Mouse (Mus musculus) midbrain, postnatal 0 days (tissue): ENCODE data around the gene C1qtnf4. TPM values are rescaled to one million over a fixed set of nuclear protein-coding genes. Genes with fewer than 3 reads are reported as not detected.

Experiments
- ATAC-seq: fragments of 200-750 bp; cut with Nextera tagmentation; 2 replicates; pipeline ENCODE4 v1.8.0; 2017; ENCODE audit warnings: moderate number of reproducible peaks, mild to moderate bottlenecking, moderate TSS enrichment, moderate library complexity; ENCODE audit not compliant: low FRiP score
- DNase-seq: peaks from one replicate; pipeline ENCODE4 v3.0.0-alpha.2; 2015; ENCODE audit warnings: low spot score
- H3K27ac ChIP-seq: fragments of 300-500 bp; sonication (generic); 2 replicates; pipeline ENCODE4 v1.5.1; 2014; ENCODE audit warnings: low read depth, mild to moderate bottlenecking, low read length, mixed read lengths
- H3K27me3 ChIP-seq: fragments of 300-500 bp; sonication (generic); 2 replicates; pipeline ENCODE4 v1.6.1; 2014; ENCODE audit warnings: low read length, control low read depth, mixed read lengths; ENCODE audit not compliant: insufficient read depth
- H3K36me3 ChIP-seq: fragments of 300-500 bp; sonication (generic); 2 replicates; pipeline ENCODE4 v1.6.1; 2014; ENCODE audit warnings: low read length, control low read depth, mixed read lengths; ENCODE audit not compliant: insufficient read depth
- H3K4me1 ChIP-seq: fragments of 300-500 bp; sonication (generic); 2 replicates; pipeline ENCODE4 v1.6.1; 2014; ENCODE audit warnings: mild to moderate bottlenecking, control low read depth, antibody characterized with exemption, low read length, mixed read lengths; ENCODE audit not compliant: insufficient read depth
- H3K4me2 ChIP-seq: fragments of 300-500 bp; sonication (generic); 2 replicates; pipeline ENCODE4 v1.6.1; 2014; ENCODE audit warnings: low read depth, mild to moderate bottlenecking, low read length, mixed read lengths; ENCODE audit not compliant: poor library complexity, severe bottlenecking
- H3K4me3 ChIP-seq: fragments of 300-500 bp; sonication (generic); 2 replicates; pipeline ENCODE4 v1.5.1; 2014; ENCODE audit warnings: low read depth, mild to moderate bottlenecking, low read length, moderate library complexity
- H3K9ac ChIP-seq: fragments of 300-500 bp; sonication (generic); replicated peaks from 2 replicates; pipeline ENCODE4 v1.6.1; 2014; ENCODE audit warnings: mild to moderate bottlenecking, low read length, moderate library complexity, mixed read lengths; ENCODE audit not compliant: poor library complexity, severe bottlenecking
- H3K9me3 ChIP-seq: fragments of 300-500 bp; sonication (generic); 2 replicates; pipeline ENCODE4 v1.6.1; 2016; ENCODE audit warnings: low read length, control low read depth
- CTCF ChIP-seq: IDR thresholded peaks from 2 replicates; pipeline ENCODE4 v1.5.1; 2016; ENCODE audit warnings: antibody characterized with exemption, mild to moderate bottlenecking
- WGBS: fragments of 180-500 bp; shearing (Covaris S2); extraction: QIAGEN DNeasy Blood & Tissue Kit; methylation state at CpG from one replicate; pipeline ENCODE4 v1.1.7; 2014; 5-methylcytosine and 5-hydroxymethylcytosine counted together
- polyA plus RNA-seq: library from polyadenylated mRNA; unstranded; fragments of >200 nt; fragmentation: Nextera tagmentation; extraction: Ambion mirVana; gene quantifications from 2 replicates; pipeline ENCODE4 v1.2.1, GENCODE M21; 2015
- total RNA-seq: library from RNA; depleted of rRNA; stranded (reverse); fragments of >200 nt; gene quantifications from 2 replicates; pipeline ENCODE4 v1.2.3, GENCODE M21; 2014; rRNA removed

Gene C1qtnf4
- total and polyA plus RNA-seq, 2 experiments from 2014 or later, result 271 to 629 TPM

DNA sequence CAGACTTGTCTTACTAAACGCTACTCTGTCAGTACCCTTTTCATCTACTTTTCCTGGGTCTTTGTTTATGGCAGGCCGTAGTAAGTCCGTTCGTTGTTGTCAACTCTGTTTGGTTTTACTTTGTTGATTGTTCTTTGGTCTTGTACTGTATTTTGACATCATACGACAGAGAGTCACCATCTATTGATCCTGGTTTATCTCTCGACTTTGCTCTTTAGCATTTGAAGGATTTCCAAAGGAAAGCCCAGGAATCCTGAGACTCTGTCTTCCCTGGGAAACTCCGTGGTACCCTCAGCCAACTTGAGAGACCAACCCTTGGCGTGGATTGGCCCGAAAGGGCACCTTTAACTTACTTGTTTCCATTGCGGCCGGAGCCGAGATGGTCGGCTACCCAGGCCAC is 42.9 kb downstream of the C1qtnf4 start:
- Histone ChIP-seq H3K9ac (no peak overlapping the region), H3K36me3 (no peaks in the 10 kb centered on the region), H3K27ac (no peak overlapping the region), H3K4me2 (no peak overlapping the region), H3K4me3 (no peak overlapping the region), H3K9me3 (no peaks in the 10 kb centered on the region), H3K4me1 (no peaks in the 10 kb centered on the region), H3K27me3 (no peaks in the 10 kb centered on the region)
- no peak for DNase-seq
- no peak for ATAC-seq
- TF ChIP-seq CTCF, result no peak
- WGBS, result 82% methylated on average over 13 of the region's 13 CpGs

DNA sequence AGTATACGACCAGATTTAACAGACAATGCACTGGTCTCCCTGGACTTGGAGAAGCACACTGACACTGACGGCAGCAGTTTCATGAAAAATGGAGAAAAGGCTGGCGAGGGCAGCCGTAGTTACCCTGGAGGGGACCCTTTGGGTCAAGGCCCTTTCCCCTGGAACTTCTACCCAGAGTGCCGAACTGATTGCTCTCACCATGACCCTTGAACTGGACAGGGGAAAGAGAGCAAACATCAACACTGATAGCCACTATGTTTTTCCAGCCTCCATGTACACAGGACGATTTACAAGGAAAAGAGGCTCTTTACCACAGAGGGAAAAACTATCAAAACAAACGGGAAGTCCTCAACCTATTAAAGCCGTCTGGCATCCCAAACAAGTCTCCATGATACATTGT is 46.2 kb downstream of the C1qtnf4 start:
- no peak for TF ChIP-seq CTCF
- Histone ChIP-seq H3K4me1 (no peaks in the 10 kb centered on the region), H3K9ac (no peak overlapping the region), H3K4me2 (no peak overlapping the region), H3K27ac (no peak overlapping the region), H3K4me3 (no peak overlapping the region), H3K9me3 (no peaks in the 10 kb centered on the region), H3K36me3 (no peaks in the 10 kb centered on the region), H3K27me3 (no peaks in the 10 kb centered on the region)
- WGBS, result 84% methylated on average over 8 of the region's 8 CpGs
- ATAC-seq, result no peak
- no peak for DNase-seq

DNA sequence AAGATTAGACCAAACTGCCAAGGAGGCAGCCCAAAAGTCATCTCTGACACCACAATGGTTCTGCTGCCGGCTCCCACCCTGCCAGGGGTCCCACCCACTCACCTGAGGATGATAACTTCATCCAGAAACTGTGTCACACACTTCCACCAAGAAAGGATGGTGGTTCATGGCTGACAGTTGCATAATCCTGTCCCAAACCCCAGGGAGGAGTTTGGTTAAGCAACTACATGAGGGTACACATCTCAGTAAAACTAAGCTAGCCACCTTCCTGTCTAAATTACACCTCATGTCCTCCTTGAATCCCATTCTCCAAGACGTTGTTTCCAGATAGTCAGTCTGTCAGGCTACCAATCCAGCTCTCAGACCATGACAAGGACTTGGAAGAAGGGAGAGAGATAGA is 46.6 kb downstream of the C1qtnf4 start:
- TF ChIP-seq CTCF, result no peak
- WGBS, result 79% methylated on average over 2 of the region's 2 CpGs
- no peak for ATAC-seq

DNA sequence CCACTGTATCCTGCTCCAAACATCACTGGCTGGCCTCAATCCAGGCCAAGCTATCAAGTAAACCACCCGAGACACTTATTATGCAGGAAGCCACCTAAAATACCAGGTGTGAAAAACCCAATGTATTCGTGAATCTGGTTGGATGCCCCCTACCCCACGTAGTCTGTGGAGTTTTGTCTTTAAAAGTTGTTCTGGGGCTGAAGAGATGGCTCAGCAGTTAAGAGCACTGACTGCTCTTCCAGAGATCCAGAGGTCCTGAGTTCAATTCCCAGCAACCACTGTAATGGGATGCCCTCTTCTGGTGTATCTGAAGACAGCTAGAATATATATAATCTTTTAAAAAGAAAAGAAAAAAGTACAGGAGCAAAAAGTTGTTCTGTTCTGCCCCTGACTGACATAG is 52.7 kb downstream of the C1qtnf4 start:
- H3K9ac ChIP-seq, result no peak overlapping the region
- no peak overlapping the region for H3K4me2 ChIP-seq
- DNase-seq (no peak), ATAC-seq (no peak)
- H3K36me3 ChIP-seq, result no peaks in the 10 kb centered on the region
- H3K27ac ChIP-seq, result no peak overlapping the region
- H3K9me3 ChIP-seq, result no peaks in the 10 kb centered on the region
- WGBS, result 74% methylated on average over 3 of the region's 3 CpGs
- no peaks in the 10 kb centered on the region for H3K27me3 ChIP-seq
- TF ChIP-seq CTCF, result peak; percentile 8; the same call in 1 of the 2 replicates
- peaks cover 13% of the 10 kb centered on the region for H3K4me1 ChIP-seq
- no peak overlapping the region for H3K4me3 ChIP-seq

More for the DNA sequence above, 46.6 kb downstream of the C1qtnf4 start:
- Histone ChIP-seq H3K9me3 (no peaks in the 10 kb centered on the region), H3K9ac (no peak overlapping the region), H3K4me1 (no peaks in the 10 kb centered on the region), H3K4me2 (no peak overlapping the region), H3K27ac (no peak overlapping the region), H3K4me3 (no peak overlapping the region), H3K36me3 (no peaks in the 10 kb centered on the region), H3K27me3 (no peaks in the 10 kb centered on the region)
- no peak for DNase-seq

DNA sequence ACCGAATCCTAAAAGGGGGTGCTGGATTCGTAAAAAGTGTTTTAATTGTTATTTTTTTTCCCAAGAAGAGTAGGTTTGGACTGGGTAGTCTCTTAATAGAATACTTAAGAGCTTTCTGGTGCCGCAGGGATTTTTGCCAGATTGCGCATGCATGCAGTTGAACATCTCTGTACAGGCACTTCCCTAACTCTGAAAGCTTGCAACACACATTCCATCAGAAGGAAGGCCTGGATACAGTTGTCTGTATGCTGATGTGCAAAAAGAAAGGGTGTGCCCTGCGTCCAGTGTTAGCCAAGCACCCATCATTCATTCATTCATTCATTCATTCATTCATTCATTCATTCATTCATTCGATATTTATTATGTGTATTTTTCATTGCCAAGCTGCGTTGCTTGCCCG is 54.1 kb downstream of the C1qtnf4 start:
- no peak for TF ChIP-seq CTCF
- WGBS, result 38% methylated on average over 8 of the region's 8 CpGs
- peaks cover 13% of the 10 kb centered on the region for H3K4me1 ChIP-seq
- H3K9ac ChIP-seq, result peak overlapping the region; percentile 89
- no peaks in the 10 kb centered on the region for H3K36me3 ChIP-seq
- H3K27ac ChIP-seq, result peak overlapping the region; percentile 90
- no peaks in the 10 kb centered on the region for H3K9me3 ChIP-seq
- DNase-seq, result peak; percentile 15
- ATAC-seq, result peak; percentile 65
- no peaks in the 10 kb centered on the region for H3K27me3 ChIP-seq
- H3K4me3 ChIP-seq, result peak overlapping the region; percentile 73
- peak overlapping the region; percentile 65 for H3K4me2 ChIP-seq

Other genes starting within 250 kb of the C1qtnf4 start
- 16.2 and 20.9 TPM in 2 replicates for gene Nup160, start 208.6 kb upstream of the C1qtnf4 start, total RNA-seq
- gene Nup160, start 208.6 kb upstream of the C1qtnf4 start, polyA plus RNA-seq, result 10.7 and 11.2 TPM in 2 replicates
- 71.0 and 82.1 TPM in 2 replicates for gene Fnbp4, start 140.5 kb upstream of the C1qtnf4 start, total RNA-seq
- 50.4 and 60.3 TPM in 2 replicates for gene Fnbp4, start 140.5 kb upstream of the C1qtnf4 start, polyA plus RNA-seq
- gene Agbl2, start 103.1 kb upstream of the C1qtnf4 start, total RNA-seq, result 0.24 and 1.1 TPM in 2 replicates
- 0.34 and 0.39 TPM in 2 replicates for gene Agbl2, start 103.1 kb upstream of the C1qtnf4 start, polyA plus RNA-seq
- 121 and 124 TPM in 2 replicates for gene Mtch2, start 38.7 kb upstream of the C1qtnf4 start, total RNA-seq
- 195 and 210 TPM in 2 replicates for gene Mtch2, start 38.7 kb upstream of the C1qtnf4 start, polyA plus RNA-seq
- gene Kbtbd4, start 18.9 kb downstream of the C1qtnf4 start, total RNA-seq, result 47.7 and 50.5 TPM in 2 replicates
- 60.0 and 60.4 TPM in 2 replicates for gene Kbtbd4, start 18.9 kb downstream of the C1qtnf4 start, polyA plus RNA-seq
- 158 and 196 TPM in 2 replicates for gene Ndufs3, start 19.0 kb downstream of the C1qtnf4 start, total RNA-seq
- 251 and 258 TPM in 2 replicates for gene Ndufs3, start 19.0 kb downstream of the C1qtnf4 start, polyA plus RNA-seq
- 82.5 and 85.4 TPM in 2 replicates for gene Celf1, start 54.5 kb downstream of the C1qtnf4 start, total RNA-seq
- gene Celf1, start 54.5 kb downstream of the C1qtnf4 start, polyA plus RNA-seq, result 62.9 and 69.5 TPM in 2 replicates
- 1.7 and 2.4 TPM in 2 replicates for gene Rapsn, start 149.8 kb downstream of the C1qtnf4 start, total RNA-seq
- gene Rapsn, start 149.8 kb downstream of the C1qtnf4 start, polyA plus RNA-seq, result 0.97 and 1.2 TPM in 2 replicates
- 166 and 183 TPM in 2 replicates for gene Psmc3, start 168.1 kb downstream of the C1qtnf4 start, total RNA-seq
- 245 and 253 TPM in 2 replicates for gene Psmc3, start 168.1 kb downstream of the C1qtnf4 start, polyA plus RNA-seq
- 34.1 and 40.3 TPM in 2 replicates for gene Slc39a13, start 184.6 kb downstream of the C1qtnf4 start, total RNA-seq
- 22.7 and 26.3 TPM in 2 replicates for gene Slc39a13, start 184.6 kb downstream of the C1qtnf4 start, polyA plus RNA-seq
- gene Spi1, start 196.5 kb downstream of the C1qtnf4 start, total RNA-seq, result 4.4 and 10.0 TPM in 2 replicates
- gene Spi1, start 196.5 kb downstream of the C1qtnf4 start, polyA plus RNA-seq, result 4.0 and 4.2 TPM in 2 replicates
- gene Mybpc3, start 232.3 kb downstream of the C1qtnf4 start, total RNA-seq, result 0.09 TPM in 1 of 2 replicates, not detected in the other
- not detected in 2 replicates for gene Mybpc3, start 232.3 kb downstream of the C1qtnf4 start, polyA plus RNA-seq